Mouse (Mus musculus): ENCODE data around the gene Sh3bgrl3.
"Not testable (repeated sequence)": the region's sequence is repeated elsewhere in the genome, so short reads cannot be mapped to it uniquely, and the experiment has no call there.

Gene Sh3bgrl3

GRCm38 (mm10) chr4:134128221-134128982 is at the start of gene Sh3bgrl3:
Gene Sh3bgrl3, minus strand, starts transcription at chr4:134128789.
- DNase-seq: peak; percentile 83

- no peak for DNase-seq
Observed at GRCm38 (mm10) chr4:134172391-134172790, 43.8 kb upstream of the Sh3bgrl3 start.

- DNase-seq: no peak
Observed at GRCm38 (mm10) chr4:134166906-134167305, 38.3 kb upstream of the Sh3bgrl3 start.

GRCm38 (mm10) chr4:134165548-134166465 is 37.2 kb upstream of the Sh3bgrl3 start:
- no peak for DNase-seq

- DNase-seq: no peak
Observed at GRCm38 (mm10) chr4:134165024-134165423, 36.4 kb upstream of the Sh3bgrl3 start.

- no peak for DNase-seq
Observed at GRCm38 (mm10) chr4:134164591-134164990, 36.0 kb upstream of the Sh3bgrl3 start.

GRCm38 (mm10) chr4:134160071-134160470 is 31.5 kb upstream of the Sh3bgrl3 start:
- DNase-seq: peak; percentile 34

GRCm38 (mm10) chr4:134158774-134159173 is 30.2 kb upstream of the Sh3bgrl3 start:
- DNase-seq: no peak

- DNase-seq: no peak
Observed at GRCm38 (mm10) chr4:134157558-134157957, 29.0 kb upstream of the Sh3bgrl3 start.

- no peak for DNase-seq
Observed at GRCm38 (mm10) chr4:134156744-134157143, 28.2 kb upstream of the Sh3bgrl3 start.

- DNase-seq: no peak
Observed at GRCm38 (mm10) chr4:134155961-134156465, 27.4 kb upstream of the Sh3bgrl3 start.

GRCm38 (mm10) chr4:134155531-134155930 is 26.9 kb upstream of the Sh3bgrl3 start:
- DNase-seq: no peak

- no peak for DNase-seq
Observed at GRCm38 (mm10) chr4:134154354-134154753, 25.8 kb upstream of the Sh3bgrl3 start.

- no peak for DNase-seq
Observed at GRCm38 (mm10) chr4:134153656-134154055, 25.1 kb upstream of the Sh3bgrl3 start.

GRCm38 (mm10) chr4:134152112-134152511 is 23.5 kb upstream of the Sh3bgrl3 start:
- DNase-seq: no peak

GRCm38 (mm10) chr4:134149389-134149788 is 20.8 kb upstream of the Sh3bgrl3 start:
- no peak for DNase-seq

- DNase-seq: not testable (repeated sequence)
Observed at GRCm38 (mm10) chr4:134144297-134144696, 15.7 kb upstream of the Sh3bgrl3 start.

- no peak for DNase-seq
Observed at GRCm38 (mm10) chr4:134138857-134139256, 10.3 kb upstream of the Sh3bgrl3 start.

GRCm38 (mm10) chr4:134136280-134136926 is 7.8 kb upstream of the Sh3bgrl3 start:
- DNase-seq: no peak

GRCm38 (mm10) chr4:134132519-134133095 is 4.0 kb upstream of the Sh3bgrl3 start:
- no peak for DNase-seq

- no peak for DNase-seq
Observed at GRCm38 (mm10) chr4:134132117-134132516, 3.5 kb upstream of the Sh3bgrl3 start.

GRCm38 (mm10) chr4:134129482-134129881 is 893 bp upstream of the Sh3bgrl3 start:
- DNase-seq: no peak

- no peak for DNase-seq
Observed at GRCm38 (mm10) chr4:134128983-134129362, 384 bp upstream of the Sh3bgrl3 start.
